Mouse (Mus musculus) heart, embryonic 15.5 days (tissue): ENCODE measurements around the gene Tmem119. TPM values are rescaled to one million over a fixed set of nuclear protein-coding genes. Genes with fewer than 3 reads are reported as not detected.

Experiments used
- ATAC-seq: fragments of 200-750 bp; cut with Nextera tagmentation; replicated peaks from 2 replicates; pipeline ENCODE4 v1.8.0; 2017; ENCODE audit warnings: low read depth, moderate TSS enrichment; ENCODE audit not compliant: insufficient number of reproducible peaks, insufficient read depth, low FRiP score
- H3K27ac ChIP-seq: fragments of 300-500 bp; sonication (generic); 2 replicates; pipeline ENCODE4 v1.5.1; 2015; ENCODE audit warnings: mild to moderate bottlenecking, inconsistent platforms
- H3K27me3 ChIP-seq: fragments of 300-500 bp; sonication (generic); 2 replicates; pipeline ENCODE4 v1.6.1; 2015; ENCODE audit warnings: inconsistent platforms
- H3K36me3 ChIP-seq: fragments of 300-500 bp; sonication (generic); 2 replicates; pipeline ENCODE4 v1.6.1; 2015; ENCODE audit warnings: mild to moderate bottlenecking, inconsistent platforms
- H3K4me1 ChIP-seq: fragments of 300-500 bp; sonication (generic); replicated peaks from 2 replicates; pipeline ENCODE4 v1.6.1; 2015; ENCODE audit warnings: inconsistent platforms
- H3K4me2 ChIP-seq: fragments of 300-500 bp; sonication (generic); 2 replicates; pipeline ENCODE4 v1.6.1; 2015; ENCODE audit warnings: inconsistent platforms, mild to moderate bottlenecking, moderate library complexity
- H3K4me3 ChIP-seq: fragments of 300-500 bp; sonication (generic); 2 replicates; pipeline ENCODE4 v1.5.1; 2015; ENCODE audit warnings: mild to moderate bottlenecking, inconsistent platforms
- H3K9ac ChIP-seq: fragments of 300-500 bp; sonication (generic); 2 replicates; pipeline ENCODE4 v1.6.1; 2015; ENCODE audit warnings: mild to moderate bottlenecking, inconsistent platforms
- H3K9me3 ChIP-seq: fragments of 300-500 bp; sonication (generic); replicated peaks from 2 replicates; pipeline ENCODE4 v1.6.1; 2016; ENCODE audit warnings: inconsistent platforms
- WGBS: fragments of 180-500 bp; shearing (Covaris S2); methylation state at CpG from one replicate; pipeline ENCODE4 v1.1.7; 2015; ENCODE audit warnings: mixed read lengths; 5-methylcytosine and 5-hydroxymethylcytosine counted together
- polyA plus RNA-seq: library from polyadenylated mRNA; unstranded; fragments of >200 nt; fragmentation: Nextera tagmentation; extraction: Ambion mirVana; gene quantifications from 2 replicates; pipeline ENCODE4 v1.2.1, GENCODE M21; 2015

The Tmem119 gene
- polyA plus RNA-seq, 1 experiment from 2014 or later = 23.6 TPM

GRCm38 (mm10) chr5:113833316-113833947 lies 33.1 kb upstream of the Tmem119 start:
- 50% methylated on average over 16 of the region's 16 CpGs for WGBS
- Histone ChIP-seq H3K9ac (no peak overlapping the region), H3K9me3 (no peaks in the 10 kb centered on the region), H3K27ac (no peak overlapping the region), H3K4me3 (no peak overlapping the region), H3K4me2 (no peak overlapping the region), H3K36me3 (no peaks in the 10 kb centered on the region), H3K27me3 (no peaks in the 10 kb centered on the region), H3K4me1 (no peaks in the 10 kb centered on the region)
- no peak for ATAC-seq

- Histone ChIP-seq H3K9me3 (no peaks in the 10 kb centered on the region), H3K9ac (no peak within 1 kb of the TSS), H3K27me3 (no peaks in the 10 kb centered on the region), H3K4me1 (no peaks in the 10 kb centered on the region), H3K27ac (no peak within 1 kb of the TSS), H3K36me3 (no peaks in the 10 kb centered on the region), H3K4me3 (peak within 1 kb of the TSS; percentile 5; the same call in 1 of the 2 replicates), H3K4me2 (no peak within 1 kb of the TSS)
- no peak for ATAC-seq
- WGBS = 50% methylated on average over 8 of the region's 8 CpGs
These were observed 32.2 kb upstream of the Tmem119 start, which contains the start of gene Selplg for GRCm38 (mm10) chr5:113832490-113832901. TSS of gene Selplg (minus strand) at chr5:113832644.

- 53% methylated on average over 3 of the region's 3 CpGs for WGBS
- peak overlapping the region; percentile 5; the same call in 1 of the 2 replicates for H3K4me3 ChIP-seq
These were observed 31.4 kb upstream of the Tmem119 start for GRCm38 (mm10) chr5:113831741-113832140.

GRCm38 (mm10) chr5:113830796-113831195 lies 30.5 kb upstream of the Tmem119 start:
- Histone ChIP-seq H3K4me3 (no peak overlapping the region), H3K4me2 (no peak overlapping the region), H3K27me3 (no peaks in the 10 kb centered on the region), H3K9ac (no peak overlapping the region), H3K36me3 (no peaks in the 10 kb centered on the region), H3K9me3 (no peaks in the 10 kb centered on the region), H3K27ac (no peak overlapping the region), H3K4me1 (no peaks in the 10 kb centered on the region)
- WGBS = 76% methylated on average over 5 of the region's 5 CpGs
- no peak for ATAC-seq

More at GRCm38 (mm10) chr5:113831741-113832140, 31.4 kb upstream of the Tmem119 start:
- Histone ChIP-seq H3K4me2 (no peak overlapping the region), H3K9me3 (no peaks in the 10 kb centered on the region), H3K4me1 (no peaks in the 10 kb centered on the region), H3K27ac (no peak overlapping the region), H3K9ac (no peak overlapping the region), H3K27me3 (no peaks in the 10 kb centered on the region), H3K36me3 (no peaks in the 10 kb centered on the region)
- no peak for ATAC-seq

GRCm38 (mm10) chr5:113830292-113830643 lies 30.0 kb upstream of the Tmem119 start:
- Histone ChIP-seq H3K4me2 (no peak overlapping the region), H3K9ac (no peak overlapping the region), H3K9me3 (no peaks in the 10 kb centered on the region), H3K4me3 (peak overlapping the region; percentile 30), H3K27ac (no peak overlapping the region), H3K27me3 (no peaks in the 10 kb centered on the region), H3K36me3 (no peaks in the 10 kb centered on the region), H3K4me1 (no peaks in the 10 kb centered on the region)
- ATAC-seq = no peak
- 38% methylated on average over 10 of the region's 10 CpGs for WGBS

- Histone ChIP-seq H3K4me1 (no peaks in the 10 kb centered on the region), H3K36me3 (no peaks in the 10 kb centered on the region), H3K4me3 (peak overlapping the region; percentile 30), H3K27me3 (no peaks in the 10 kb centered on the region), H3K4me2 (no peak overlapping the region), H3K9me3 (no peaks in the 10 kb centered on the region), H3K27ac (no peak overlapping the region; the same call in 1 of the 2 replicates), H3K9ac (no peak overlapping the region)
- 67% methylated on average over 7 of the region's 7 CpGs for WGBS
- ATAC-seq = no peak
These were observed 29.4 kb upstream of the Tmem119 start for GRCm38 (mm10) chr5:113829566-113830291.

GRCm38 (mm10) chr5:113828481-113828880 lies 28.2 kb upstream of the Tmem119 start:
- H3K9ac ChIP-seq = no peak overlapping the region
- no peak overlapping the region for H3K27ac ChIP-seq
- H3K9me3 ChIP-seq = no peaks in the 10 kb centered on the region
- no peak for ATAC-seq
- H3K36me3 ChIP-seq = no peaks in the 10 kb centered on the region
- WGBS = 69% methylated on average over 7 of the region's 7 CpGs
- no peaks in the 10 kb centered on the region for H3K27me3 ChIP-seq
- peak overlapping the region; percentile 20; the same call in 1 of the 2 replicates for H3K4me3 ChIP-seq
- no peaks in the 10 kb centered on the region for H3K4me1 ChIP-seq
- 0 out of 2 replicates have a peak overlapping the region, but pooled peaks have one; percentile 1 for H3K4me2 ChIP-seq

GRCm38 (mm10) chr5:113827991-113828411 lies 27.7 kb upstream of the Tmem119 start:
- no peaks in the 10 kb centered on the region for H3K9me3 ChIP-seq
- H3K27me3 ChIP-seq = no peaks in the 10 kb centered on the region
- WGBS = 40% methylated on average over 4 of the region's 4 CpGs
- no peaks in the 10 kb centered on the region for H3K4me1 ChIP-seq
- 0 out of 2 replicates have a peak overlapping the region, but pooled peaks have one; percentile 1 for H3K4me2 ChIP-seq
- ATAC-seq = no peak
- no peak overlapping the region for H3K27ac ChIP-seq
- H3K9ac ChIP-seq = no peak overlapping the region
- peak overlapping the region; percentile 20; the same call in 1 of the 2 replicates for H3K4me3 ChIP-seq
- no peaks in the 10 kb centered on the region for H3K36me3 ChIP-seq

- Histone ChIP-seq H3K9me3 (no peaks in the 10 kb centered on the region), H3K27me3 (no peaks in the 10 kb centered on the region), H3K4me3 (no peak overlapping the region), H3K4me2 (no peak overlapping the region), H3K36me3 (no peaks in the 10 kb centered on the region), H3K9ac (no peak overlapping the region), H3K4me1 (no peaks in the 10 kb centered on the region), H3K27ac (no peak overlapping the region)
- 77% methylated on average over 4 of the region's 4 CpGs for WGBS
- ATAC-seq = no peak
These were observed 26.3 kb upstream of the Tmem119 start for GRCm38 (mm10) chr5:113826619-113827018.

- no peaks in the 10 kb centered on the region for H3K36me3 ChIP-seq
- H3K4me3 ChIP-seq = no peak overlapping the region
- H3K9me3 ChIP-seq = no peaks in the 10 kb centered on the region
- H3K4me2 ChIP-seq = no peak overlapping the region
- no peaks in the 10 kb centered on the region for H3K4me1 ChIP-seq
- no peak for ATAC-seq
- no peaks in the 10 kb centered on the region for H3K27me3 ChIP-seq
- 71% methylated on average over 7 of the region's 7 CpGs for WGBS
- H3K27ac ChIP-seq = no peak overlapping the region
- no peak overlapping the region for H3K9ac ChIP-seq
These were observed 25.2 kb upstream of the Tmem119 start for GRCm38 (mm10) chr5:113825558-113825957.

- H3K36me3 ChIP-seq = no peaks in the 10 kb centered on the region
- H3K27ac ChIP-seq = no peak overlapping the region
- ATAC-seq = no peak
- 79% methylated on average over 4 of the region's 4 CpGs for WGBS
- H3K27me3 ChIP-seq = no peaks in the 10 kb centered on the region
- no peak overlapping the region for H3K4me3 ChIP-seq
- no peak overlapping the region for H3K9ac ChIP-seq
- H3K4me2 ChIP-seq = no peak overlapping the region
- H3K4me1 ChIP-seq = no peaks in the 10 kb centered on the region
- no peaks in the 10 kb centered on the region for H3K9me3 ChIP-seq
These were observed 23.9 kb upstream of the Tmem119 start for GRCm38 (mm10) chr5:113824228-113824627.
